Mouse (Mus musculus) brain, embryonic 18.5 days (tissue): ENCODE results near the gene Stx8.

Experiments
- DNase-seq: peaks from one replicate; pipeline ENCODE4 v3.0.0-alpha.2; 2012; ENCODE audit warnings: low read depth, low spot score

The Stx8 gene

GRCm38 (mm10) chr11:68144235-68145065 is 178.5 kb downstream of the Stx8 start:
- DNase-seq, result no peak

DNA sequence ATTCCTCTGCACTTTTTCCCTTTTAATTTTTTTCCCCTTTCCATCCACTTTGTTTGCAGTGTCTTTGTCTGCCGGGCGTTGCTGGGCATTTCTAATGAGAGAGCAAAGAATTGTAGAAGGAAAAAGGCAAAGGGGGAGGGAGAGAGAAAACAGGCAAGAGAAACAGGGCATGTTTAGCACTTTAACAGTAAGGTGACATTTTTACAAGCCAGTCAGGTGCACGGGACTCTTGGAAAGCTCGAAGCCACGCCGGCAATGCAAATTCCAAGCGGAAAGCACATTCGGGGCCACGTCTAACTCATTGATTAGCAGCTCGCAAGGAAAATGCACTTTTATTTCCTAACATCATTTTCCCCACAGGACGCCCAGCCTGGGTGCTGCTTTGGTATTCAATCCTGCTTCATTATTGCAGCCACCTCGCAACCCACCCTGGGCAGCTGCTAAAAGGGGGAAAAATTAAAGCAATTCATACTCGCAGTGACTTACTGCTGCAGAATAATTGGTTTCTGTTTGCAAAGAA is 179.1 kb downstream of the Stx8 start:
- no peak for DNase-seq

DNA sequence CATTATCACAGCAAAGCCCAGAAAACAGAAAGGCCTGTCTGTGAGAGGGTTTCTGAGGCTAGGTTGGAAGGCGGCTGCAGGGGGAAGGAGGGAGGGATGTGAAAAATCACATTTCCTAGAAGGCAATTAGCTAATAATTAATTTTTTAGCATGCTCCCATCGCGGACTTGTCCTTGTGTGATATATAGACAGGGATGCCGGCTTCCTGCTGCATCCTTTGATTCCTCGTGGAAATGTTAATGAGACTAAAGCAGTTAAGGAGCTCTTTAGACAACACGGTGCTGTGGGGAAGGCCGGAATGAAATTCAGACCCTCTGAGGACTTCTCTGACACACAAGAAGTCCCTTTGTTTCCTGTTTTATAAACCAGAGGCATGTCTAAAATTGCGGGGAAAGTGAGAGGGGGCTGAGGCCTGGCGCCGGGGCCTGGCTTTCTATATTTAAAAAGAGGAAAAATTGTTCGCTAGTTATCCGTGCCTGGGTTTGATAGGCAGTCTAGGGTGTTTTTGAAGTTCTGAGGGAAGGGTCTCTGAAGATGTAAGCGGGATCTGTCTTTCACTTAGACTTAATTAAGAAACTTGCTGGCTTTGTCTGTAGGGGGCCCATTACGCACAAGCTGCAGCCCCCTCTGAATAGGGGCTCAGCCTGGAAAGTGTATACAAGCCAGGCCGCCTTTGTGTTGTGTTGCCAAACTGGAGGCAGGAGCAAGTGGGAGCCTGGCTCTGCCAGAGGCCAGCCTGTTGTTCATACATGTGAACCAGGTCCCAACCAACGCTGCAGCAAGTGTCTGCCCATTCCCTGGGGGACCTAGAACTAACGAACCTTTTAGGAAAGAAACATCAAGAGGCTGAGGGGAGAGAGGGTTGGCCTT is 179.8 kb downstream of the Stx8 start:
- no peak for DNase-seq

DNA sequence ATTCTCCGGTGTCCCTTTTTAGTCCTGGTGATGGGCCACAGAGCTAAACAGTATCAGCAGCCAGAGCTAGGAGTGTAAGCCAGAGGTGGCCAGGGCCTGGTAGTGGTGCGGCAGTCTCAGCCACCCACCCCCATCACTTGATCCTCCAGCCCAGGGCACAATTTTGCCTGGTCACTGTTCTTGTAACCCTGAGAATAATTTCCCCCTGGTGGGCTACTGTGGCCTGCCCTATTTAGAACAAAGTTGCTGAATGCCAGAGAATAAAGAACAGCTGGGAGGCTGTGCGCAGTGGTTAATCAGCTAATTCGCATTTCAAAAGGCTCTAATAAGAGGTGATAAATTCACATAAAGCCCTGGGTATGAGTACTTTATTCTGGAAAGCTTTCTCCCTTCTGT is 180.5 kb downstream of the Stx8 start:
- DNase-seq, result no peak

DNA sequence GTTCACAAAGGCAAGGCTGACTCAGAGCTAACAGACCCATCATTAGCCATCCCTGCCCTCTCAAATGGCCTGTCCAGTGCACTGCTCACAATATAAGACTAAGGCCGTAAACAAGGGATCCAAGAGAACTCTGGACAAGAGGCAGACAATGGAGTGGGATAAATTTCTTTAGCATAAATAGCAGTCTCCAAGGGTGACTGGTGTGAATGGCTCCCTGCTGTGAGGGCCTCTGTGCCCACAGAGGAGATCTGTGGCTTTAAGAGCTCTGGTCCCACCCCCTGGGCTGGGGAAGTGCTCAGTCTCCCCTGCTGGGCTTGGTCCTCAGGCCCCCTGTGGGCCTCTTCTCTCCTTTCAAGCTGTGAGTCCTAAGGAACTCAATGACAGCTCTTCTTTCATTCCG is 184.9 kb downstream of the Stx8 start:
- no peak for DNase-seq

DNA sequence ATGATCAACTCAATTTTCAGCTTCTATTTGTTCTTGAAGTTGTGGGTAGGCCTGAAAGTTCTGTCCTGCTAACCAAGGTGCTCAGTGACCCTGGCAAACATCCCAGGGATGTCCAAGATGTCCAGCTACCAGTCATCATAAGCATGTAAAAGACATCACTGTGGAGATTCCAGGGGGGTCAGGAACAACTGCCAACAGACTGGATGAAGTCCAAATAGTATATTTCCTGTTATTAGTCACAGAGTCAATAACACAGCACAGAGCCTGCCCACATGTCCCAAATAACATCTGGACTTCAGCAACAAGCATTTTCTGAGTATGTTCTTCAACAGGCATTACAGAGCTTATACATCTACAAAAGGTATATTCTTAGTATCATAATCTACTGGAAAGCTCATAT is 189.8 kb downstream of the Stx8 start:
- no peak for DNase-seq

- no peak for DNase-seq
These were observed 192.2 kb downstream of the Stx8 start for GRCm38 (mm10) chr11:68158166-68158565.

GRCm38 (mm10) chr11:68159867-68160266 is 193.9 kb downstream of the Stx8 start:
- no peak for DNase-seq

DNA sequence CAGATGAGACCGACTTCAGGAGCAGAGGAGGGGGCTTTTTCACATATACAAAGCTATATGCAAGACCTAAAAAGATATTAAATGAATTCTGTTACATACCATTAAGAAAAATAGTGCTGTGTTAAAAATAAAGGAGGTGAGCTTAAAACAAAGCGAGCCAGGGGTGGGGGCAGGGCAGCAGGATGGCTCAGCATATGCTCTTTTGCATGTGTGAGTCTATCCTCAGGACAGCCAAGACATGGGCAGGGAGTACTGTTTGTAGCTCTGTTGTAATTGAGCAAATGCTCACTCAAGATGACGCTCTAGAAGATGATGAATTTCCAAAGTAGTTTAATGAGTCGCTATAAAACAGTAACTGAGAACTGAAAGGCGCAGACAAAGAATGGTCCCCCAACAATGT is 198.4 kb downstream of the Stx8 start:
- DNase-seq, result no peak

GRCm38 (mm10) chr11:68168427-68168826 is 202.4 kb downstream of the Stx8 start:
- DNase-seq, result no peak

DNA sequence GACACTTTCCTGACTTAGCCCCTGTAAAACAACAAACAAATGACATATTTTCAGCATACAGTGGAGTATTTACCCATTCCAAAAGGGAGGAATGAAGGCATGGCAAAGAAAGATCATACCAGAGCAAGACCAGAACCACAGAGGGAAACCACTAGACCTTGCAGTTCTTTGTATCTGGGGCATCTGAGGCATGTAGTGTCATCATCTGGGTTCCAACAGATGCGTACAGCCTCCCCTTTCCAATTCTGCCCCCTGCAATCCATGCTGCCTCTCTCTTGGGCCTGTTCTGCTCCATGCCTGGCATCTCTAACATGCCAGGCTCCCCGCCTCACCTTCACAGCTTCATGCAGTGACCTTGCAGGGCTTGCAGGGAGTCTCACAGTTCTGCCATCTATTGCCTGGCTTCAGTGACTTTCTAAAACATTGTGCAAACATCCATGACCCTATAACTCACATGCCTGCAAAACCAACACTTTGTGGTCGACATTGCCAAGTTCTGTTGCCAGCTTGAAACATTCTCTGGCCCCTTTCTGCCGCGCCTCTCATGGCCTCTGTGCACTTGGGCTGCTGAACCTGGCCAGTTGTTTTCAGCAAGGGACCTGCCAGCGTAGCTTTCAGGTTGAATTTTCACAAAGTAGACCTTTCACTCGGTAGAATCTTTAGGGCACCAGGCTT is 206.1 kb downstream of the Stx8 start:
- no peak for DNase-seq

DNA sequence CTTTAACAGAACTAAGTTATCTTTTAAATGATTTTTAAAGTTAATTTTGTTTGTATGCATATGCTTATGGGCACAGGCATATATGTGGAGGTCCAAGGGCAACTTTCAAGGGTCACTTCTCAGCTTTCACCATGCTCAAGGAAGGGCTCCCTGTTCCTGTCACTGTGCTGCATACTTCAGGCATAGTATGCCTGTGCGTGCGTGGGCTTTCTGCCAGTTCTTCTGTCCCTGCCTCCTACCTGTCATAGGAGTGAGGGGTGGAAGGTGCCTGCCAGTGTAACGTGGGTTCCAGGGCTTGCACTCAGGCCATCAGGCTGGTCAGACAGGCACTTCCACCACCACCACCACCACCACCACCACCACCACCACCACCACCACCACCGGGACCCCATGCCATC is 206.7 kb downstream of the Stx8 start:
- no peak for DNase-seq

DNA sequence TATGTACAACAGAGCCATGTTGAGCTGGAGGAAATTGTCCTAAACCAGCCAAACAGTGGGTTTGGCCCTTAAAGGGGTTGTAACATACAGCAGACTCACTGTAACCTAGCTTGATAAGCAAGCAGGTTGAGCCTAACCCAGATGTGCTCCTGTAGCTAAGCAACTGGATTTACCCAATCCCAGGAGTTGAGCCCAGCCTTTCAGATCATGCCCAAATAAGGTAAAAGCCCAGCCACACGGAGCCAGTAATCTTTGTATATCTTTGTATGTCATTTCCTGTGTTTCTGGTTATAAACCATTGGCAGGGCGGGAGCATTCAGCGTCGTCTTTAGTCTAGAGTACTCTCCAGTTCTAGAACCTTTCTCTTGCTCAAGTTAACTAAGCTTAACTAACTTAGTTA is 210.6 kb downstream of the Stx8 start:
- no peak for DNase-seq

DNA sequence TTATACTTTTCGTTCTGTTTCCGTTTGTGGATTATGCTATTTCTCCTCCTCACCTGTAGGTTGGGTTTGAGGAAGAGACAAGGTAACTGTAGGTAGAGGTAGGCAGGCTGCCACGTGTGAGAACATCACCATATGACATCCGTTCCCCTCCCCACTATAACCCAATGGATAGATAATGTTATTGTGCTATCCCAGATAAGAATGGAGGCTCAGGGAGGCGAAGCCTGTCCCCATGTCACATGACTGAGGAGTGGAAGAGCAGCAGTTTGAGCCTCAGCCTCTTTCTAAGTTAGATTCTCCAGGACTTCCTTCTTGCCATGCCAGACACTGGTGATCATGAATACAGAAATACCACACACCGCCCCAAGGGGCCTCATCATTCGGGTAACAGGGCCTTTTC is 211.4 kb downstream of the Stx8 start:
- DNase-seq, result no peak

DNA sequence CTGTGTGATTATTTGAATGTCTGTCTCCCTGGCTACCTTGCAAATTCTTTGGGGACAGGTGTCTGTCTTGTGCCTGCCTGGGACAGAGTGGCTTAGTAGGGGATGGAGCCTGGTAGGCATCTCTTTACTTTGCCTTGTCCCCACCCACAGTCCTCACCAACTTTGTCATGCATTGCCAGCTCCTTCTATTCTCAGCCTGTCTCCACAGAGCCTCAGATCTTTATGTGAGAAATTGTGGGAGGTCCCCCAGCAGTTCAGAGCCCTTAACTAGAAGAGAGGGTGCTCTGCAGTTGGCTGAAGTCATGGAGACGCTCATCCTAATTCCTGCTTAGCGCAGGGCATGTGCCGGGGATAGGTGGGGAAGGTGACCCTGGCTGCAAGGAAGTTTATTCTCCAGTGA is 219.7 kb downstream of the Stx8 start:
- DNase-seq, result no peak

- no peak for DNase-seq
These were observed 221.2 kb downstream of the Stx8 start for GRCm38 (mm10) chr11:68187242-68187641.

DNA sequence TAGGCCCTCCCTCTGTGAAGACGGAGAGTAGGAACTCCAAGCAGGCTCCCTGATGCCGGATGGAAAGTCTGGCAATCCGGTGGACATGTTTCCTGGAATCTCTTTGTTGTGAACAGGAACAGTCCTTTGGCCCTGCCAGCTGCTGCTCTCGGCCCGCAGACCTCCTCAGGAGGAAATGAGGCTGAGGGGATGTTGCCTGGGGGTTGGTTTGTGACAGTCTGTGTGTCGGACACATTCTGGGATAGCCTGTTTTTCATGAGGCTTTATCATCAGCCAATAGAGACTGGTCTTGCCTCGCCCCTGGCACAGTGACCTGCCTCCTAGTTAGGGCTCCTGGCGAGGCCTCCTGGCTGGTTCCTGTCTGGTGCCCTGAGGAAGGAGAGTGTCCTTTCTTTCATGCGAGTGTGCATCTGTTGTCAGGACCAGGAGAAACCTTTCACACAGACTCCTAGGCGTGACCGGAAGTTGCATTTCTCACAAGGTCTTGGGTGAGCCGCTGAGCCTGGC is 222.8 kb downstream of the Stx8 start:
- DNase-seq, result no peak

- no peak for DNase-seq
These were observed 224.9 kb downstream of the Stx8 start for GRCm38 (mm10) chr11:68190849-68191248.

DNA sequence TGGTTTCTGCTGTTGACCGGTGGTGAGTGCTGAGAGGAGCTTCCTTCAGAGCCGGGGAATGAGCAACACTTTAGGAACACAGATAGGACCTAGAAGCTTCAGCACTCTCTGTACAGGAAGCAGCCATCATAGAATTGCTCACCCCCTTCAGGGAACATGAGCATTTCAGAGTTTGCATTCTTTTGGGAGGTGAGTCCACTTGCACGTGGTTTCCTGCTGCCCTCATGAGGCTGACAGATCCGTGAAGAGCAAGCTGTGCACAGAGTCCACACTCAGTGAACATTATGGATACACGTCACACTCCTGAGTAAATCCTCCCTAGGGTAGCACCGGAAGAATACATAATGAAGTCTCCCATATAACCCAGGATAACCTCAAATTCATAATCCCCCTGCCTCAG is 229.2 kb downstream of the Stx8 start:
- DNase-seq, result no peak

GRCm38 (mm10) chr11:68195693-68196176 is 229.7 kb downstream of the Stx8 start:
- DNase-seq, result no peak

DNA sequence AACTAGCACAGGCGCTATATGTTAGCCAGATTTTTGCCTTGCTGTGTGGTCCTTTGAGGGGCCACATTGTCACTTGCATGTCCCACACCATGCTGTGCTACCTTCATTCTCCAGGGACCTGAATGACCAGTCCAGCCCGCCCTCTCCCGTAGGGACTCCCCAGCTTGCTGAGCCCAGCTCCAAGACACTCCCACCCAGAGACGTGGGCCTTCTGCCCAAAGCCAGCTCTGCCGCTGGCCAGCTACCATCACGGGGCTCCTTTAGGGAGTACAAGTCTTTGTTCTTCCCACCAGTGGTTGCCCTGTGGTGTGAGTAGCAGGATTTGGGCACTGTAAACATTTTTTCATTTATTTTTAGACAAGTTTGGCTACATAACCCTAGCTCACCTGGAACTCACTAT is 230.6 kb downstream of the Stx8 start:
- DNase-seq, result no peak

GRCm38 (mm10) chr11:68197471-68197870 is 231.5 kb downstream of the Stx8 start:
- DNase-seq, result no peak
